Mouse (Mus musculus) right cerebral cortex, postnatal 25 days (tissue): ENCODE measurements at regions not wholly inside any gene's neighbourhood (a gene's known extent, or its start where the extent isn't known, plus 50 kb on each side); places are given as distances from the start of the nearest gene placed in this dataset.

ENCODE experiments used
- DNase-seq: peaks from one replicate; pipeline ENCODE4 v3.0.0; 2022

DNA sequence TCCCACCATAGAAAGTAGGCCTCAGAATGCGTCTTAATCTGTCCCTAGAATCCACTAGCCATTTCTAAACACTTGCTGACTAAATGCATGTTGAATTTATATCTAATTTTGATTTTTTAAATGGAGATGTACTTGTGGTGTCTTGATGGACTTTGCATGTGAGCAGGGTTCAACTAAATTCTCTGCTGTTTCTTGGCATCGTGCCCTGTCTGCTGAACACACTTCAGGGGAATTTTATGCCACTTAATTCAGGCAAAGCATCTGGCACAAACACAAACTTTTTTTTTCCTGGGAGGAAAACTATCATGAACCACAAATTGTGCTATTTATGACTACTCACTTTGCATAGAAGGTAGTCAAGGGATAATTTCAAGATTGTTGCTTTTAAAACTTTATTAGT is 87.7 kb downstream of the Stc2 start:
- no peak for DNase-seq

DNA sequence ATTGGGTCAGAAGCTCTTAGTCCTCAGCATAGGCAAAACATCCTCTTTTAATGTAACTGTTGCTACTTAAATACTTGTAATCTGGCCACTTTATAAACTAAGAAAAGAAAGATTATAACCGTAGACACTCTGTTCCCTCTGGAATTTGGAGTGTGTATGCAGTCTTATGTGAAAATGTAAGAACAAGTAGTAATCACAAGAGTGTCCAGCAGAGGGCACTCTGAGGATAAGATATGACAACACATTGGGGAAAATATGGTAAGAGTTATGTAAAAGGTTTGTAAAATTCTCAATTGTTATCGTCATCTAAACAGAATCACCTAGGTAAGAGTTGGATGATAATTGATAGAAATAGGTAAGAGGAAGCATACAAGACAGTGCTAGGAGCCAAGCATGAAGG is 66.2 kb upstream of the Gm17332 start:
- DNase-seq, result peak; percentile 10
